Mouse (Mus musculus): ENCODE data around the gene Fggy. TPM values are rescaled to one million over a fixed set of nuclear protein-coding genes. Genes with fewer than 3 reads are reported as not detected.

Gene Fggy
- total RNA-seq, 1 experiment, result 8.2 TPM

- in situ Hi-C loops (cut with MboI; ENCODE audit: low sequenced_read_pairs in 2 of 2, unreplicated experiment in 2 of 2), result no loop called here
- DNase-seq (ENCODE audit: low read depth, low spot score), result no peak
- Histone ChIP-seq H3K9me3 (ENCODE audit: control insufficient read depth, insufficient read depth, low read depth, low read length) (no peaks in the 10 kb centered on the region), H3K36me3 (ENCODE audit: control insufficient read depth, insufficient read depth, low read length, poor library complexity, severe bottlenecking) (no peaks in the 10 kb centered on the region), H3K4me1 (ENCODE audit: control insufficient read depth in 2 of 2, insufficient read depth in 2 of 2, low read length in 2 of 2, poor library complexity in 1 of 2) (no peaks in the 10 kb centered on the region), H3K27ac (ENCODE audit: insufficient read depth, low read depth, low read length, poor library complexity, severe bottlenecking) (no peak overlapping the region), H3K9ac (ENCODE audit: insufficient read depth, low read depth, low read length, poor library complexity, severe bottlenecking) (no peak overlapping the region), H3K4me3 (ENCODE audit: insufficient read depth in 1 of 2, low read depth in 1 of 2, low read length in 2 of 2, poor library complexity in 1 of 2, severe bottlenecking in 1 of 2) (no peak overlapping the region)
- TF ChIP-seq ZC3H11A (IDR thresholded peaks at IDR 0.05; ENCODE audit: borderline replicate concordance, low read depth, low read length) (no peak), ZNF384 (IDR thresholded peaks at IDR 0.05; ENCODE audit: low read depth, low read length) (no peak), HCFC1 (IDR thresholded peaks at IDR 0.05; ENCODE audit: borderline replicate concordance, insufficient read depth, low read length) (no peak), CHD2 (IDR thresholded peaks at IDR 0.05; ENCODE audit: low read depth, low read length) (no peak), MAFK (IDR thresholded peaks at IDR 0.05; ENCODE audit: insufficient read depth, low read depth, low read length) (no peak)
Observed at GRCm38 (mm10) chr4:95644048-95644447, 86.7 kb downstream of the Fggy start.

- no peaks in the 10 kb centered on the region for H3K36me3 ChIP-seq (ENCODE audit: control insufficient read depth, insufficient read depth, low read length, poor library complexity, severe bottlenecking)
- no peaks in the 10 kb centered on the region for H3K9me3 ChIP-seq (ENCODE audit: control insufficient read depth, insufficient read depth, low read depth, low read length)
- in situ Hi-C loops (cut with MboI; ENCODE audit: low sequenced_read_pairs in 2 of 2, unreplicated experiment in 2 of 2), result no loop called here
- H3K4me3 ChIP-seq (ENCODE audit: insufficient read depth in 1 of 2, low read depth in 1 of 2, low read length in 2 of 2, poor library complexity in 1 of 2, severe bottlenecking in 1 of 2), result no peak overlapping the region
- no peak overlapping the region for H3K27ac ChIP-seq (ENCODE audit: insufficient read depth, low read depth, low read length, poor library complexity, severe bottlenecking)
- no peak for DNase-seq (ENCODE audit: low read depth, low spot score)
- TF ChIP-seq CHD2 (IDR thresholded peaks at IDR 0.05; ENCODE audit: low read depth, low read length) (no peak), HCFC1 (IDR thresholded peaks at IDR 0.05; ENCODE audit: borderline replicate concordance, insufficient read depth, low read length) (no peak), ZC3H11A (IDR thresholded peaks at IDR 0.05; ENCODE audit: borderline replicate concordance, low read depth, low read length) (no peak), MAFK (IDR thresholded peaks at IDR 0.05; ENCODE audit: insufficient read depth, low read depth, low read length) (no peak), ZNF384 (IDR thresholded peaks at IDR 0.05; ENCODE audit: low read depth, low read length) (no peak)
- no peaks in the 10 kb centered on the region for H3K4me1 ChIP-seq (ENCODE audit: control insufficient read depth in 2 of 2, insufficient read depth in 2 of 2, low read length in 2 of 2, poor library complexity in 1 of 2)
- no peak overlapping the region for H3K9ac ChIP-seq (ENCODE audit: insufficient read depth, low read depth, low read length, poor library complexity, severe bottlenecking)
Observed at GRCm38 (mm10) chr4:95648801-95649551, 91.7 kb downstream of the Fggy start.

GRCm38 (mm10) chr4:95649552-95649905 is 92.2 kb downstream of the Fggy start:
- in situ Hi-C loops (cut with MboI; ENCODE audit: low sequenced_read_pairs in 2 of 2, unreplicated experiment in 2 of 2), result no loop called here
- no peak overlapping the region for H3K27ac ChIP-seq (ENCODE audit: insufficient read depth, low read depth, low read length, poor library complexity, severe bottlenecking)
- no peak for DNase-seq (ENCODE audit: low read depth, low spot score)
- TF ChIP-seq HCFC1 (IDR thresholded peaks at IDR 0.05; ENCODE audit: borderline replicate concordance, insufficient read depth, low read length) (no peak), CHD2 (IDR thresholded peaks at IDR 0.05; ENCODE audit: low read depth, low read length) (no peak), ZC3H11A (IDR thresholded peaks at IDR 0.05; ENCODE audit: borderline replicate concordance, low read depth, low read length) (no peak), ZNF384 (IDR thresholded peaks at IDR 0.05; ENCODE audit: low read depth, low read length) (no peak), MAFK (IDR thresholded peaks at IDR 0.05; ENCODE audit: insufficient read depth, low read depth, low read length) (no peak)
- no peaks in the 10 kb centered on the region for H3K36me3 ChIP-seq (ENCODE audit: control insufficient read depth, insufficient read depth, low read length, poor library complexity, severe bottlenecking)
- H3K9me3 ChIP-seq (ENCODE audit: control insufficient read depth, insufficient read depth, low read depth, low read length), result no peaks in the 10 kb centered on the region
- H3K4me1 ChIP-seq (ENCODE audit: control insufficient read depth in 2 of 2, insufficient read depth in 2 of 2, low read length in 2 of 2, poor library complexity in 1 of 2), result no peaks in the 10 kb centered on the region
- H3K9ac ChIP-seq (ENCODE audit: insufficient read depth, low read depth, low read length, poor library complexity, severe bottlenecking), result no peak overlapping the region
- H3K4me3 ChIP-seq (ENCODE audit: insufficient read depth in 1 of 2, low read depth in 1 of 2, low read length in 2 of 2, poor library complexity in 1 of 2, severe bottlenecking in 1 of 2), result no peak overlapping the region

GRCm38 (mm10) chr4:95649980-95650379 is 92.7 kb downstream of the Fggy start:
- Histone ChIP-seq H3K9me3 (ENCODE audit: control insufficient read depth, insufficient read depth, low read depth, low read length) (no peaks in the 10 kb centered on the region), H3K4me3 (ENCODE audit: insufficient read depth in 1 of 2, low read depth in 1 of 2, low read length in 2 of 2, poor library complexity in 1 of 2, severe bottlenecking in 1 of 2) (no peak overlapping the region), H3K4me1 (ENCODE audit: control insufficient read depth in 2 of 2, insufficient read depth in 2 of 2, low read length in 2 of 2, poor library complexity in 1 of 2) (no peaks in the 10 kb centered on the region), H3K9ac (ENCODE audit: insufficient read depth, low read depth, low read length, poor library complexity, severe bottlenecking) (no peak overlapping the region), H3K27ac (ENCODE audit: insufficient read depth, low read depth, low read length, poor library complexity, severe bottlenecking) (no peak overlapping the region), H3K36me3 (ENCODE audit: control insufficient read depth, insufficient read depth, low read length, poor library complexity, severe bottlenecking) (no peaks in the 10 kb centered on the region)
- TF ChIP-seq CHD2 (IDR thresholded peaks at IDR 0.05; ENCODE audit: low read depth, low read length) (no peak), HCFC1 (IDR thresholded peaks at IDR 0.05; ENCODE audit: borderline replicate concordance, insufficient read depth, low read length) (no peak), ZC3H11A (IDR thresholded peaks at IDR 0.05; ENCODE audit: borderline replicate concordance, low read depth, low read length) (no peak), MAFK (IDR thresholded peaks at IDR 0.05; ENCODE audit: insufficient read depth, low read depth, low read length) (no peak)
- DNase-seq (ENCODE audit: low read depth, low spot score), result no peak
- in situ Hi-C loops (cut with MboI; ENCODE audit: low sequenced_read_pairs in 2 of 2, unreplicated experiment in 2 of 2), result no loop called here

Data from ES-E14 (cell line).